Mouse (Mus musculus) megakaryocyte, embryonic 14.5 days (primary cell): ENCODE data around the gene Ccdc186.

Experiments
- FLI1 ChIP-seq: IDR thresholded peaks from 2 replicates; pipeline ENCODE4 v1.6.1; 2012; ENCODE audit warnings: low read length, inconsistent platforms, mixed read lengths
- GATA1 ChIP-seq: IDR thresholded peaks from 3 replicates; pipeline ENCODE4 v1.6.1; 2012; ENCODE audit warnings: mixed read lengths, low read length, inconsistent platforms, borderline replicate concordance

DNA sequence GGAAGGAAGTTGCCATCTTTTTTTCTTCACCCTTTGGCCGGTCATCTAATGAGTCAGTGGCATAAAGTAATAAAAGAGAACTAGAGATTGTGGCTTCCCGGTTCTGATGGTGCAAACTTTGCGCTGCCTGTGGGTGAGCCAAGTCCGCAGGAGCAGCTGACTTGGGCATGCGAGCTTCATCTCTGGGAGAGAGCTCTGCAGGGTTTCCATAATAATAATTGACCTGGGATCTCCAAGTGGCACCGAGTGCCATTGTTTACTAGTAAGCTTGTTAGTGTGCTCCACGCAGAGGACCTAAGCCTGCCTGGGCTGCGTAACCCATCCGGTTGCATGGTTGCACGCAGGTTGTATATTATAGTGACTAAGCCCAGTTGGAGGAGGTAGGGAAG lies 452 bp upstream of the Ccdc186 start:
- no peak for TF ChIP-seq FLI1
- TF ChIP-seq GATA1: no peak
